Mouse (Mus musculus): ENCODE measurements around the gene Cyp2g1.
"Not testable (repeated sequence)": the region's sequence is repeated elsewhere in the genome, so short reads cannot be mapped to it uniquely, and the experiment has no call there.

Cyp2g1 gene

GRCm38 (mm10) chr7:26808592-26808991 lies at the start of gene Cyp2g1:
Gene Cyp2g1, plus strand, starts transcription at chr7:26808892.
- no peak for DNase-seq

GRCm38 (mm10) chr7:26767084-26767483 lies 41.6 kb upstream of the Cyp2g1 start:
- DNase-seq: no peak

- DNase-seq: no peak
Measured at GRCm38 (mm10) chr7:26769881-26770470, 38.7 kb upstream of the Cyp2g1 start.

- DNase-seq: no peak
Measured at GRCm38 (mm10) chr7:26772866-26773586, 35.7 kb upstream of the Cyp2g1 start.

- DNase-seq: peak; percentile 20
Measured at GRCm38 (mm10) chr7:26775866-26776265, 32.8 kb upstream of the Cyp2g1 start.

GRCm38 (mm10) chr7:26777806-26778205 lies 30.9 kb upstream of the Cyp2g1 start:
- DNase-seq: no peak

GRCm38 (mm10) chr7:26778474-26778873 lies 30.2 kb upstream of the Cyp2g1 start:
- peak; percentile 27 for DNase-seq

- DNase-seq: no peak
Measured at GRCm38 (mm10) chr7:26779799-26780416, 28.8 kb upstream of the Cyp2g1 start.

- DNase-seq: peak; percentile 24
Measured at GRCm38 (mm10) chr7:26780510-26780909, 28.2 kb upstream of the Cyp2g1 start.

GRCm38 (mm10) chr7:26780998-26781766 lies 27.5 kb upstream of the Cyp2g1 start:
- DNase-seq: no peak

GRCm38 (mm10) chr7:26781767-26782131 lies 26.9 kb upstream of the Cyp2g1 start:
- no peak for DNase-seq

- no peak for DNase-seq
Measured at GRCm38 (mm10) chr7:26783163-26783562, 25.5 kb upstream of the Cyp2g1 start.

- DNase-seq: not testable (repeated sequence)
Measured at GRCm38 (mm10) chr7:26786013-26786412, 22.7 kb upstream of the Cyp2g1 start.

- DNase-seq: no peak
Measured at GRCm38 (mm10) chr7:26789984-26790383, 18.7 kb upstream of the Cyp2g1 start.

- no peak for DNase-seq
Measured at GRCm38 (mm10) chr7:26800104-26800503, 8.6 kb upstream of the Cyp2g1 start.

GRCm38 (mm10) chr7:26800996-26801395 lies 7.7 kb upstream of the Cyp2g1 start:
- no peak for DNase-seq

- DNase-seq: not testable (repeated sequence)
Measured at GRCm38 (mm10) chr7:26831556-26832292, 23.0 kb downstream of the Cyp2g1 start.

- not testable (repeated sequence) for DNase-seq
Measured at GRCm38 (mm10) chr7:26832668-26833067, 24.0 kb downstream of the Cyp2g1 start.

- not testable (repeated sequence) for DNase-seq
Measured at GRCm38 (mm10) chr7:26835059-26835458, 26.4 kb downstream of the Cyp2g1 start, which contains the start of gene Cyp2a5. Gene Cyp2a5, plus strand, starts transcription at chr7:26835305.

GRCm38 (mm10) chr7:26843400-26843799 lies 34.7 kb downstream of the Cyp2g1 start:
- DNase-seq: not testable (repeated sequence)

- not testable (repeated sequence) for DNase-seq
Measured at GRCm38 (mm10) chr7:26850063-26850462, 41.4 kb downstream of the Cyp2g1 start.
